Mouse (Mus musculus) CH12F3 (cell line): Measurements from ENCODE around the gene Tbc1d21.

ENCODE experiments used
- in situ Hi-C: fragments of 300-500 bp; cut with MboI; formaldehyde crosslinking; loops from 2 replicates; pipeline ENCODE4 v1.14.3; 2020; ENCODE audit warnings: low sequenced_read_pairs

Tbc1d21 gene

GRCm38 (mm10) chr9:58370355-58370754, at the start of gene Tbc1d21:
Tbc1d21 (minus strand) TSS chr9:58370455.
- in situ Hi-C loops = no loop called here

- in situ Hi-C loops = no loop called here
Observed at GRCm38 (mm10) chr9:58411556-58411955, 41.3 kb upstream of the Tbc1d21 start.

GRCm38 (mm10) chr9:58410057-58410735, 39.9 kb upstream of the Tbc1d21 start:
- in situ Hi-C loops = no loop called here

GRCm38 (mm10) chr9:58409247-58409646, 39.0 kb upstream of the Tbc1d21 start:
- in situ Hi-C loops = no loop called here

GRCm38 (mm10) chr9:58404412-58404811, 34.2 kb upstream of the Tbc1d21 start:
- in situ Hi-C loops = no loop called here

GRCm38 (mm10) chr9:58401371-58402082, 31.3 kb upstream of the Tbc1d21 start:
- in situ Hi-C loops = no loop called here

- in situ Hi-C loops = no loop called here
Observed at GRCm38 (mm10) chr9:58399609-58400008, 29.4 kb upstream of the Tbc1d21 start.

- in situ Hi-C loops = no loop called here
Observed at GRCm38 (mm10) chr9:58394605-58395004, 24.4 kb upstream of the Tbc1d21 start.

- in situ Hi-C loops = no loop called here
Observed at GRCm38 (mm10) chr9:58393875-58394274, 23.6 kb upstream of the Tbc1d21 start.

- in situ Hi-C loops = no loop called here
Observed at GRCm38 (mm10) chr9:58388381-58388780, 18.1 kb upstream of the Tbc1d21 start.

- in situ Hi-C loops = no loop called here
Observed at GRCm38 (mm10) chr9:58378878-58379277, 8.6 kb upstream of the Tbc1d21 start.

GRCm38 (mm10) chr9:58373912-58374431, 3.7 kb upstream of the Tbc1d21 start:
- in situ Hi-C loops = no loop called here

- in situ Hi-C loops = no loop called here
Observed at GRCm38 (mm10) chr9:58371914-58372313, 1.7 kb upstream of the Tbc1d21 start.

- in situ Hi-C loops = no loop called here
Observed at GRCm38 (mm10) chr9:58369644-58370043, 611 bp downstream of the Tbc1d21 start.

GRCm38 (mm10) chr9:58364325-58364724, 5.9 kb downstream of the Tbc1d21 start:
- in situ Hi-C loops = no loop called here

- in situ Hi-C loops = no loop called here
Observed at GRCm38 (mm10) chr9:58361956-58362355, 8.3 kb downstream of the Tbc1d21 start.

- in situ Hi-C loops = no loop called here
Observed at GRCm38 (mm10) chr9:58361373-58361772, 8.9 kb downstream of the Tbc1d21 start.

- in situ Hi-C loops = no loop called here
Observed at GRCm38 (mm10) chr9:58355262-58356050, 14.8 kb downstream of the Tbc1d21 start.

- in situ Hi-C loops = no loop called here
Observed at GRCm38 (mm10) chr9:58354701-58355100, 15.6 kb downstream of the Tbc1d21 start.

- in situ Hi-C loops = no loop called here
Observed at GRCm38 (mm10) chr9:58353224-58353623, 17.0 kb downstream of the Tbc1d21 start.

- in situ Hi-C loops = no loop called here
Observed at GRCm38 (mm10) chr9:58347795-58348194, 22.5 kb downstream of the Tbc1d21 start.
